Mouse (Mus musculus) liver, postnatal 0 days (tissue): ENCODE data around the gene Lmf1.

Experiments
- CTCF ChIP-seq: sonication (generic); IDR thresholded peaks from 2 replicates; pipeline ENCODE4 v1.5.1; 2016; ENCODE audit warnings: antibody characterized with exemption, low read depth
- EP300 ChIP-seq: IDR thresholded peaks from 2 replicates; pipeline ENCODE4 v1.6.1; 2016; ENCODE audit warnings: antibody characterized with exemption, low read depth, mild to moderate bottlenecking

DNA sequence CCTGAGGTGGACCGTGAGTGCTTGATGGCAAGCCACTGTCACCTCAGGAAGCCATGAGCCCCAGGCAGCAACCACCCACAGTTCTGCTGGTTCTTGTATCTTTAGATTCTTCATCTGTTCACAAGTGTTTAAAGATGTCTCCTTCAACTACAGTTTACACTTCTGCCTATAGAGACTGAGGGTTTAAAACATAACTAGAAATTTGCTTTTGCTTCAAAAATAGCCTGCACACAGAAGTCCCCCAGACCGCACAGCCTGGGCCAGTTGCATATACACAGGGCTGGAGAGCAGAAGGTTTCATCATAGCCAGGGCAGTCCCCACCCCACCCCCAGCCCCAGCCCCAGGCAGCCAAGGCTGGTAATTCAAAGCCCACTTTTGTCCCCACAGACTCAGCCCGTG is 65.9 kb downstream of the Lmf1 start:
- no peak for TF ChIP-seq CTCF
- no peak for TF ChIP-seq EP300
